Mouse (Mus musculus): ENCODE results near the gene Sipa1l3. TPM values are rescaled to one million over a fixed set of nuclear protein-coding genes. Genes with fewer than 3 reads are reported as not detected.

The Sipa1l3 gene
- total and polyA plus RNA-seq, 2 experiments from 2014 or later: 19.7 to 110 TPM

DNA sequence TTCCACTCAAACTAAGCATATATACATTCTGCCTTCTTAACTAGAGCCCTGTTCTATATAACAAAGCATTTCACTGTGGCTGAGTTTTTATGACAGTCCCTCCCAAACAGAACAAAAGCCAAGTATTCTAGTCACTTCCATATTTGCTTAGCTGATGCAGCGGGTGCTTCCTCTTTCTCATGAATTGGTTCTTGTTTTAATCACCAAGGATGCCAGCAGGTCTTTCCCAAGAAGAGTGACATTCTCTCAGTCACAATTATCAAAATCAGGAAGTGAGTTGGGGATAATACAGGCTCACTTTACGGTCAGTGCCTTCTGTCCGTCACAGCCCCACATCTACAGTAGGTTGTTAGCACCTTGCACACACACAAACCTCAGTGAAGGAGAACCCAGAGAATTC, 26.6 kb downstream of the Sipa1l3 start:
- DNase-seq (ENCODE audit: low spot score) (no peak), ATAC-seq (no peak)
- H3K27me3 ChIP-seq (ENCODE audit: insufficient read depth, low read length): no peaks in the 10 kb centered on the region
- H3K4me1 ChIP-seq (ENCODE audit: insufficient read depth, low read length): peaks cover 17% of the 10 kb centered on the region; the same call in 1 of the 2 replicates
- no peak for TF ChIP-seq CTCF (IDR thresholded peaks at IDR 0.05; ENCODE audit: low read depth)
- H3K4me3 ChIP-seq (ENCODE audit: low read length): no peak overlapping the region
- H3K9ac ChIP-seq (replicated peaks; ENCODE audit: low read length): no peak overlapping the region
- no peak overlapping the region for H3K4me2 ChIP-seq (ENCODE audit: low read depth, low read length)
- no peak overlapping the region for H3K27ac ChIP-seq
- no peaks in the 10 kb centered on the region for H3K9me3 ChIP-seq (ENCODE audit: low read length)
- no peaks in the 10 kb centered on the region for H3K36me3 ChIP-seq (ENCODE audit: insufficient read depth, low read length)
- 80% methylated on average over 3 of the region's 3 CpGs for WGBS

DNA sequence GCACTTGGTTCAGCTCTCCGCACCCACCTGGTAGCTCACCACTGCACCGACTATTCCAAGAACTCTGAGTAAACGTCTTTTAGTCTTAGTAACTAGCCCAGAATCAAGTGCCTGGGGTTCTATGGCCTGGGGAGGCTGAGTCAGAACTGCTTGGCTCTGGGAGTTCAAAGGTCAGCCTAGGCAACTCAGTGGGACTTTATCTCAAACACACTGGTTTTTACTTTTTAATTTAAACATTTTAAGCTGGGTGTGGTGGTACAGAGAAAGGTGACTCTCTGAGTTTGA, 27.0 kb downstream of the Sipa1l3 start:
- ATAC-seq: no peak
- Histone ChIP-seq H3K27ac (no peak overlapping the region), H3K9ac (replicated peaks; ENCODE audit: low read length) (no peak overlapping the region), H3K9me3 (ENCODE audit: low read length) (no peaks in the 10 kb centered on the region), H3K4me2 (ENCODE audit: low read depth, low read length) (no peak overlapping the region), H3K4me1 (ENCODE audit: insufficient read depth, low read length) (peaks cover 12% of the 10 kb centered on the region; the same call in 1 of the 2 replicates), H3K27me3 (ENCODE audit: insufficient read depth, low read length) (no peaks in the 10 kb centered on the region), H3K4me3 (ENCODE audit: low read length) (no peak overlapping the region), H3K36me3 (ENCODE audit: insufficient read depth, low read length) (no peaks in the 10 kb centered on the region)
- no peak for DNase-seq (ENCODE audit: low spot score)
- WGBS: 70% methylated on average over 3 of the region's 3 CpGs
- no peak for TF ChIP-seq CTCF (IDR thresholded peaks at IDR 0.05; ENCODE audit: low read depth)

DNA sequence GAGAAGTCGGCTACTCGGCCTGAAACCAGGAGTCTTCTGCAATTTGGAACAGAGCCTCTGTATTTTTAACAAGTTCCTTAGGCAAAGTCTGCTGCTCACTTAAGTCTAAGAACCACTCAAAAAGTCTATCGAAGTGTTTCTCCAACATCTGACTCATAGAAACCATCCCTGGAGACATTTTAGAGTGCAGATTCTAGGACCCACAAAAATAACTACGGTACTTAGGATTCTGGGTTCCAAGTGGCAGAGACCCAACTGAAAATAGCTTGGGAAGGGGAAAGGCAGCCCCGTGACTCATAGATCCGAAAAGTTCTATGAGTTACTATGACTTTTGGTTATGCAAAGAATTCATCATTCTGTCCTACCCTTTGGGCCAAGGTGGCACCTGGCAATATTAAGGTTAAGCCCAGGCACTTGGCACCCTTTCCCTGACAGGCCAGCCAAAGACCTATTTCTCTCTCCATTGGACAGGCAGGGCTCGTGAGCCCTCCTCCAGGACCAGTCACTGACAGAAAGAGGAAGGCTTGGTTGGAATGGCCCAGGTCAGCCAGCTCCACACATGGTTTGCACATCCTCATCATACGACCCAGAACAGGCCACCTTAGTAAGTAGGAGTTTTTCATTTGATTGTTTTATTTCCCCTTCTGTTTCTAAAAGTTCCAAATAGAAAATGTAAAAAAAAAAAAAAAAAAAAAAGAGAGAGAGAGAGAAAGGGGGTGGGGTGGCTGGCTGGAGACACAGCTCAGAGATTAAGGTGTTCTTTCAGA, 27.6 kb downstream of the Sipa1l3 start:
- WGBS: 71% methylated on average over 8 of the region's 8 CpGs
- H3K9me3 ChIP-seq (ENCODE audit: low read length): no peaks in the 10 kb centered on the region
- H3K27ac ChIP-seq: no peak overlapping the region
- TF ChIP-seq CTCF (IDR thresholded peaks at IDR 0.05; ENCODE audit: low read depth): no peak
- DNase-seq (ENCODE audit: low spot score) (no peak), ATAC-seq (no peak)
- no peak overlapping the region for H3K4me2 ChIP-seq (ENCODE audit: low read depth, low read length)
- no peak overlapping the region for H3K9ac ChIP-seq (replicated peaks; ENCODE audit: low read length)
- no peaks in the 10 kb centered on the region for H3K36me3 ChIP-seq (ENCODE audit: insufficient read depth, low read length)
- no peaks in the 10 kb centered on the region for H3K27me3 ChIP-seq (ENCODE audit: insufficient read depth, low read length)
- H3K4me1 ChIP-seq (ENCODE audit: insufficient read depth, low read length): peaks cover 12% of the 10 kb centered on the region; the same call in 1 of the 2 replicates
- H3K4me3 ChIP-seq (ENCODE audit: low read length): no peak overlapping the region

DNA sequence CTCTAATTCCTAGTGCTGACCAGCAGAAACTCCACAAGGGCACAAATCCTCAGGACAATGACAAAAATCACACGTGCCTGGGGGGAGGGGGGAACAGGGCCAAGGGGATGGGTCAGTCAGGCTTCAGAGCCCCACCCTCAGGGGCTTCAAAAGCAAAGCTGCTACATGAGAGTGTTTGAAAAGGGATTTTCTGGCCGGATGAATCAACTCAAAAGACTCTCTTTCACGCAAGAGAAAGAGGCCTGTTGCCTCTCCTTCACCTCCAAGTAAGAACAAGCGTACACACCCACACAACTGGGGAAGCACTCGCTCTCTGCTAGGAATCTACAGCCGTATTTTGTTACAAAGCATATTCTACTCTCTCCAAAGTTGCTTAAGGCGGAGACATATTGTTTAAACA, 28.6 kb downstream of the Sipa1l3 start:
- Histone ChIP-seq H3K9ac (replicated peaks; ENCODE audit: low read length) (no peak overlapping the region), H3K4me2 (ENCODE audit: low read depth, low read length) (no peak overlapping the region), H3K27me3 (ENCODE audit: insufficient read depth, low read length) (no peaks in the 10 kb centered on the region), H3K36me3 (ENCODE audit: insufficient read depth, low read length) (no peaks in the 10 kb centered on the region), H3K4me3 (ENCODE audit: low read length) (no peak overlapping the region), H3K4me1 (ENCODE audit: insufficient read depth, low read length) (peaks cover 12% of the 10 kb centered on the region; the same call in 1 of the 2 replicates), H3K27ac (no peak overlapping the region), H3K9me3 (ENCODE audit: low read length) (no peaks in the 10 kb centered on the region)
- TF ChIP-seq CTCF (IDR thresholded peaks at IDR 0.05; ENCODE audit: low read depth): no peak
- 20% methylated on average over 7 of the region's 7 CpGs for WGBS
- 0 out of 2 replicates have a peak, but pooled peaks have one; percentile 55 for ATAC-seq
- DNase-seq (ENCODE audit: low spot score): no peak

DNA sequence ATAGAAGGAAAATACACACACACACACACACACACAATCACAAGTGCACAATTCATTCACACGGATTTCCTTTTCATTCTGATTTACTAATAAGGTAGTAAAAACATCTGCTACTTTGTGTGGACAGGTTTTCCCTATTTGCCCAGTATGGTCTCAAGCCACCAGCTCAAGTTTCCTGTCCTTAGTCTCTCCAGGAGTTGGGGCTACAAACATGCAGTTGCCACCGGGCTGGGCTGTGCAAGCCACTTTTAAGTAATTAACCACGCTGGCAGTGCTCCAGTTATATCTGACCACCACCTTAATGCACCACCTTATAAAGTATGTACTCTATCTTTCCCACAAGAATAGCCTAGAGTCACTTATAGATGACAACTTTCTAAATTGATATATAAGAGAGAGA, 29.1 kb downstream of the Sipa1l3 start:
- Histone ChIP-seq H3K9me3 (ENCODE audit: low read length) (no peaks in the 10 kb centered on the region), H3K4me3 (ENCODE audit: low read length) (no peak overlapping the region), H3K27me3 (ENCODE audit: insufficient read depth, low read length) (no peaks in the 10 kb centered on the region), H3K36me3 (ENCODE audit: insufficient read depth, low read length) (no peaks in the 10 kb centered on the region), H3K9ac (replicated peaks; ENCODE audit: low read length) (no peak overlapping the region), H3K4me1 (ENCODE audit: insufficient read depth, low read length) (peaks cover 12% of the 10 kb centered on the region; the same call in 1 of the 2 replicates), H3K4me2 (ENCODE audit: low read depth, low read length) (no peak overlapping the region), H3K27ac (no peak overlapping the region)
- WGBS: 28% methylated on average over 3 of the region's 3 CpGs
- no peak for TF ChIP-seq CTCF (IDR thresholded peaks at IDR 0.05; ENCODE audit: low read depth)
- DNase-seq (ENCODE audit: low spot score) (no peak), ATAC-seq (no peak)

DNA sequence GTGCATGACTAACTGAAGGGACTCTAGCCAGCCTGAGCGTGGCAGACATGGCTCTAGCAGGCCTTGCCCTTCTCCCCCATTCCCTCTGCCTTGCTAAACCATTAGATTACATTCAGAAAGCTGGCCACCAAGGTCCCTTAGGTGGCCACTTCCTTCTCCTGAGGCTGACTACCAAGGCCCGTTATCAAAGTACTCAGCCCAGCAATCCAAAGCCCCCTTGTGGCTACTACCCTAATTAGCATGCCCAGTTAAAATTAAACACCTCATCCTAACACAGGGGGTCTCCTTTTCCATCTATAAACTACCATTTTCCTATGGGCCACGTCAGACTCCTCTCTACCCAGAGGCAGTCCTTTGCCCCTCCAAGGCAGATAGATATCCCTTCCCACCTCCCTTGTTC, 31.7 kb downstream of the Sipa1l3 start:
- peak; percentile 7; the same call in 1 of the 2 replicates for TF ChIP-seq CTCF (IDR thresholded peaks at IDR 0.05; ENCODE audit: low read depth)
- Histone ChIP-seq H3K9me3 (ENCODE audit: low read length) (no peaks in the 10 kb centered on the region), H3K27ac (no peak overlapping the region), H3K27me3 (ENCODE audit: insufficient read depth, low read length) (no peaks in the 10 kb centered on the region), H3K36me3 (ENCODE audit: insufficient read depth, low read length) (no peaks in the 10 kb centered on the region), H3K4me1 (ENCODE audit: insufficient read depth, low read length) (peaks cover 13% of the 10 kb centered on the region; the same call in 1 of the 2 replicates), H3K4me3 (ENCODE audit: low read length) (no peak overlapping the region), H3K4me2 (ENCODE audit: low read depth, low read length) (no peak overlapping the region), H3K9ac (replicated peaks; ENCODE audit: low read length) (no peak overlapping the region)
- DNase-seq (ENCODE audit: low spot score) (no peak), ATAC-seq (no peak)
- WGBS: 77% methylated on average over 3 of the region's 3 CpGs

DNA sequence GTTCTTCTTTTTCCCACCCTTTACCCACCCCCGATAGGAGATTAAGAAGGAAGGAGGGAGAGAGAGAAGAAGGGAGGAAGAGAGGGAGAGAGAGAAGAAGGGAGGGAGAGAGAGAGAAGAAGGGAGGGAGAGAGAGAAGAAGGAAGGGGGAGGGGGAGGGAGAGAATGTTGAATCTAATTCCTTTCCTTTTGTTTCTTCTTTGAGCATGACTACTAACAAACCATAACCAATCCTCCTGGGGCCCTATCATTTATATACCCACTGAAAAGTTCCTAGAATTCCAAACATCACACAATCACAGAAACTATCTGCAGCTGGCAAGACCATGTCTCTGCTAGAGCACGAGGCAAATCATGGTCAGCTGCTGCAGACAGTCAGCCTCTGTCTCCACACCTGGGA, 32.7 kb downstream of the Sipa1l3 start:
- no peak for TF ChIP-seq CTCF (IDR thresholded peaks at IDR 0.05; ENCODE audit: low read depth)
- Histone ChIP-seq H3K9ac (replicated peaks; ENCODE audit: low read length) (no peak overlapping the region), H3K36me3 (ENCODE audit: insufficient read depth, low read length) (no peaks in the 10 kb centered on the region), H3K27me3 (ENCODE audit: insufficient read depth, low read length) (no peaks in the 10 kb centered on the region), H3K4me2 (ENCODE audit: low read depth, low read length) (no peak overlapping the region), H3K4me3 (ENCODE audit: low read length) (no peak overlapping the region), H3K27ac (no peak overlapping the region), H3K9me3 (ENCODE audit: low read length) (no peaks in the 10 kb centered on the region), H3K4me1 (ENCODE audit: insufficient read depth, low read length) (peaks cover 23% of the 10 kb centered on the region; the same call in 1 of the 2 replicates)
- ATAC-seq (no peak), DNase-seq (ENCODE audit: low spot score) (no peak)
- WGBS: 57% methylated on average over 2 of the region's 2 CpGs

All from hindbrain, postnatal 0 days (tissue).